Mouse (Mus musculus) bone marrow macrophage, adult 2 months (primary cell): ENCODE data around the gene Plod3.

ENCODE experiments used
- CTCF ChIP-seq: IDR thresholded peaks from 2 replicates; pipeline ENCODE4 v1.5.1; 2012; ENCODE audit warnings: low read depth, mild to moderate bottlenecking, low read length, moderate library complexity
- POLR2A ChIP-seq: IDR thresholded peaks from 2 replicates; pipeline ENCODE4 v1.6.1; 2012; ENCODE audit warnings: mild to moderate bottlenecking, low read depth, low read length, borderline replicate concordance

DNA sequence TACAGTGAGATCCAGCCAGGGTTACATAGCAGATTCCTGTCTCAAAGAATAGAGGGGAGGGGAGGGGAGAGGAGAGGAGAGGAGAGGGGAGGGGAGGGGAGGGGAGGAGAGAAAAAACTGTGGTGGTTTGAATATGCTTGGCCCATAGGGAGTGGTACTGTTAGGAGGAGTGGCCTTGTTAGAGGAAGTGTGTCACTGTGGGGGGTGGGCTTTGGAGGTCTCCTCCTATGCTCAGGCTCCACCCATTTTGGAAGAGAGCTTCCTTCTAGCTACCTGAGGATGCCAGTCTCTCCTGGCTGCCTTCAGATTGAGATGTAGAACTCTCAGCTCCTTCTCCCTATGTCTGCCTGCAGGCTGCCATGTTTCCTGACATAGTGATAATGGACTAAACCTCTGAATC lies 38.9 kb upstream of the Plod3 start:
- TF ChIP-seq POLR2A: no peak
- no peak for TF ChIP-seq CTCF
